Mouse (Mus musculus): ENCODE results near the gene Nexn.
A peak's percentile ranks its signal among the peaks of the same experiment; 100 is the strongest.
"Not testable (repeated sequence)": the region's sequence is repeated elsewhere in the genome, so short reads cannot be mapped to it uniquely, and the experiment has no call there.

Nexn gene

DNA sequence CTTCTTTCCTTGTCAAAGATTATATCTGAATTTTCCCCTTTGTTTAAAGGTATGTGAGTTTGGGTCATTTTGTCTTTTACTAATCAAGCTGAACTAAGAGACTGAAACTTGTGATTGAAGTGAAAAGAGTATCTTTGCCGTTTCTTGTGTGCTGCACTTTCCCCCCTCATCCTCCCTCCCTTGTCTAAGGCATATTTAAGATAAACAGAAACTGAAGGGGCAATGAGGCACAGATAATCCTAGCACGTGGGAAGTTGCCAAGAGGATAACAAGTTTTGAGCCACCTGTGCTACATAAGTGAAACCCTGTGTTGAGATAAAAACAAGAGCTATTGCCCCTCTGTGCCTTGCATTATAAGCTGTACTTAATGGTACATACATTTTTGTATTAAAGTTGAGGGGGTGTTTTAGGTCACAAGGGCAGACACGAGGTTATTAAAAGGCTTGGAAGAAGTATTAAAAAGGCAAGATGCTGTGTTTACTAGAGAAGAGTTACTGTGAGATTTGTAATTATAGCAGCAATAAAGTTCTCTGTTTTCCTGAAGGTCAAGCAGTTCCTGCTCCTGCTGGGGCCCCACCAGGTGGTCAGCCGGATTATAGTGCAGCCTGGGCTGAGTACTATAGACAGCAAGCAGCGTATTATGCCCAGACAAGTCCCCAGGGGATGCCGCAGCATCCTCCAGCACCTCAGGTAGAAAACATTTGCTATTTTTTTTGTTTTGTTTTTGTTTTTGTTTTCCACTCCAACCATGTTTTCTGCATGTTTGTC lies 34.6 kb downstream of the Nexn start:
- no peak for DNase-seq

DNA sequence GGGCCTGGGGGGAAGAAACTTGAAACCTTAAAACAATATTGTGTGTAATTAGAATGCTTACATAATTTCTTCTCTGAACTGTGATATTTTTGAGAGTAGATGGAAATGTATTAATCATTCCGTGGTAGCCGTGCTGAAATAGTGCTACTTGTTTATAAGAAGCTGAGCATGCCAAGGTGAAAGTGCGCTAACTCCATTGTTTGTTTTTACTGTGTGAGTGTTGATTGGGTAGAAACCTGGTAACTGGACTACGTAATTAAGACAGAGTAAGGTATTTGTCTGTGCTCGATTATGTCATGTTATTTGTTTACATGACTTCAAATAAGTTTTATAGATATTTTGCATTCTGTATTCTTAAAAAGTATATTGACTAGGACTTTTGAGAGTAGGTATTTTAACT lies 36.9 kb downstream of the Nexn start:
- no peak for DNase-seq

DNA sequence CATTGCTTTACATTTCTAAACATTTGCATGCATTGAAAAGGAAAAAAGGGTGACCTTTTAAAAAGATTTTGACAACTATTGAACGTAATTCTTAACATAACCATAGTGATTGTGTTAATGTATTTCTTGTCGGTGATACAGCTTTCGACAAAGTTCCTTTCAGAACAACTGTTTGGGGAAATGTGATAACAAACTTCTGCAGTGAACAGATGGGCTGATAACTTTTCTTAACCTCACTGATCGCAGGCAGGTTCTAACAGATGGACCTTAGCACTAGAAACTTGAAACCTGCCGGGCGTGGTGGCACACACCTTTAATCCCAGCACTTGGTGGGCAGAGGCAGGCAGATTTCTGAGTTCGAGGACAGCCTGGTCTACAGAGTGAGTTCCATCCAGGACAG lies 37.3 kb downstream of the Nexn start:
- DNase-seq, result no peak

GRCm38 (mm10) chr3:152225906-152226305 lies 40.2 kb downstream of the Nexn start:
- DNase-seq, result no peak

DNA sequence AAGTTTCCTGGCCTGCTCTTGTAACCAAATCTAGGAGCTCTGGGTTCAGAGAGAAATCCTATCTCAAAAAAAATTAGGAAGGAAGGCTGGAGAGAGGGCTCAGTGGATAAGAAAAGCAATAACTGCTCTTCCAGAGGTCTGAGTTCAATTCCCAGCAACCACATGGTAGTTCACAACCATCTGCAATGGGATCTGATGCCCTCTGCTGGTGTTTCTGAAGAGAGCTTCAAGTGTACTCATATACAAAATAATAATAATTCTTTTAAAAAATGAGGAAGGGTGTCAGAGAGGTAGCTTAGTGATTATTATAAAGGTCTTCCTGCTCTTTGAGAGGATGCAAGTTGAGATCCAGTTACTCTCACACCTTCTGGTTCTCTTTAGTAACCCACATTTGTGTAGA lies 41.2 kb downstream of the Nexn start:
- DNase-seq, result no peak

DNA sequence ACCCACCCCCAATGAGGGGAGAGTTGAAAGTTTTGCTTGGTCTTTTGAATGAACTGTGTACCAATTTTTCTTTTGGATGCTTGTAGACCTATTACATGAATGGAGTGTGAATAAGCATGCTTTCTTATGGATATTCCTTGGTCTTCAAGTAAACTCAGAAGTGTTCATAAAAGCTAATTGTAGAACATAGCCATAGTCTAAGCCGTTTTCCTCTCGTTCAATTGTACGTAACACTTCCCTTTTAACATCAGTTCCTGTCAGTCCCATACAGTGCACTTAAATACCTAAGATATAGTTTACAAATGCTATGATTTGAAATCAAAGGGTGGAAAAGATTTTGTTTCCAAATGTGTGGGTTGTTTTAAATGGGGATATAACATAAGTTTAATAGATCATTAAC lies 52.7 kb downstream of the Nexn start:
- DNase-seq, result no peak

- DNase-seq, result no peak
Observed at GRCm38 (mm10) chr3:152211731-152212279, 54.3 kb downstream of the Nexn start.

DNA sequence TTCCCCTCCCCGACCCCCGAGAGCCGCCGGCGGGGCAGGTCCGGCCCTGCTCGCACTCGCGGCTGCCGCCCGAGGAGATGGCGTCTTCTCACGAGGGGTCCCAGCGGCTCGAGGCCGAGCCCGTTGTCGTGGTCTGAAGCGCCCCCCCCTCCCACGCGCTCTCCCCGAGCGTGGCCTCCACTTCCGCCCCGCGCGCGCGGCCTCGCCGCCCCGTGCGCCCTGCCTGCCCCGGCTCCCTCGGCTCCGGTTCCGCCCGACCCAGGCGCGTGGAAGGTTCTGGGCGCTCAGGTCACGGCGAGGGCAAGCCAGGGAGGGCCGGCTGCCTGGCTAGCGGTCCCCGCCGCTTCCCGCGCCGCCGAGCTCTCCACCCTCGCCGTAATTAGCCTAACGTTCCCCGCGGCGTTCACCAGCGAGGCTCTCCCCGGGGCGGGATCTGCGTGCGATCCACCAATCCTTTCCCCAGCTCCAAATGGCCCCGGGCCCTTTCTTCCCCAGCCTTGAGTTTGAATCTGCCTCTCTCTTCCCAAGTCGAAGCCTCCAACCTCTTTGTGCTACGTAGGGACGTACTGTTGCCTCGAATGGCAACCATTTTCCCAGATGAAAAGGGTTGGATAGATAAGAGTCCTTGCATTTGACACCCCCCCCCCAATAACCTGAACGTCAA lies 55.3 kb downstream of the Nexn start:
- DNase-seq, result peak; percentile 66

- peak; percentile 100 for DNase-seq
Observed at GRCm38 (mm10) chr3:152209967-152210634, 56.0 kb downstream of the Nexn start, which contains the start of the genes Dnajb4 and Fubp1. Gene Dnajb4 (minus strand): TSS chr3:152210302. Gene Fubp1 (plus strand): TSS chr3:152210422.

- peak; percentile 31 for DNase-seq
Observed at GRCm38 (mm10) chr3:152209177-152209966, 56.8 kb downstream of the Nexn start.

DNA sequence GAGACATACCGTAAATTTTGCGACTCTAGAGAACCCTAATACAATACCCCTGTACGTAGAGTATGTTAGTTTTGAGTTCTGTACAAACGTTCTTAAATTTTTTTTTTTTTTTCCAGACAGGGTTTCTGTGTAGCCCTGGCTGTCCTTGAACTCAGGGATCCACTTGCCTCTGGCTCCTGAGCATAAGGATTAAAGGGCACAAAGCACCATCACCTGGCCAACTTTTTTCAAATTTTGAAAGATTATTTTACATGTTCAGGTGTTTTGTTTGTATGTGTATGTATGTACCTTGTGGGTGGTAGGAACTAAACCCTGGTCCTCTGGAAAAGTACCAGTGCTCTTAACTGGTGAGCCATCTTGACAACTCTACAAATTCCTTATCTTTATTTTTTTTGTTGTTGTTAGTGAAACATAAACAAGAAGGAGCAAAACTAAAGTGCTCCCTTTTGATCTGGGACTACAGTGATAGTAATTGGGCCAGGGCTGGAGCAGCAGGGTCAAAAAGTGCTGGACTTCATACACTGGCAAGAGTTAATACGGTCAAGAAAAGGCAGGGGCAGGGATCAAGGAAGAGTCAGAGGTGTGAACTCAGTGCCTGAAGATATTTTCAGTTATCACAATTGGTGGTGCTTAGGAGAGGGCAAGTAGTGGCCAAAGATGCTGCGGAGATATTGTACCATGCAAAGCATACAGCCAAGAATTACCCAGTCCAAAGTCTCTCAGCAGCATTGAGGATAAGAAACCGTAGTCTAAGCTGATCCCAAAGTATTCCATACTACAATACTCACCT lies 57.9 kb downstream of the Nexn start:
- no peak for DNase-seq

GRCm38 (mm10) chr3:152207156-152207555 lies 59.0 kb downstream of the Nexn start:
- no peak for DNase-seq

DNA sequence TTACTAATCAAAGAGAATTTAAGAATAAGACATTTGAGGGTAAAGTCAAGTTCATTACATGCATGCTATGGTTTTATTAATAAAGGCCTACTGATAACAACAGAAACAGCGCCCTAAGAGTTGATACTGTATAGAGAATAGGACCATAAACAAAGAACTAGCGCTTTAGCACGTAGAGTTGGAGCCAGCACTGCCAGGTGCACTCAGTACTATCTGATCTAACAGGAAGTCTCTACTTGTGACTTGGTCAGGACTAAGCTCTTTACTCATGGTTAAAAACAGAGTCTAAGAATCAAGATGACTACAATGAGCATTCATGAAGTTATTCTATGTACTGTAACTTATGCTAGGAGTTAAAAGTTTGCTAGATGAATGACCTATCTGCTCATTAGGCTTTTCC lies 61.6 kb downstream of the Nexn start:
- no peak for DNase-seq

- no peak for DNase-seq
Observed at GRCm38 (mm10) chr3:152203996-152204395, 62.2 kb downstream of the Nexn start.

GRCm38 (mm10) chr3:152203411-152203810 lies 62.7 kb downstream of the Nexn start:
- DNase-seq, result no peak

DNA sequence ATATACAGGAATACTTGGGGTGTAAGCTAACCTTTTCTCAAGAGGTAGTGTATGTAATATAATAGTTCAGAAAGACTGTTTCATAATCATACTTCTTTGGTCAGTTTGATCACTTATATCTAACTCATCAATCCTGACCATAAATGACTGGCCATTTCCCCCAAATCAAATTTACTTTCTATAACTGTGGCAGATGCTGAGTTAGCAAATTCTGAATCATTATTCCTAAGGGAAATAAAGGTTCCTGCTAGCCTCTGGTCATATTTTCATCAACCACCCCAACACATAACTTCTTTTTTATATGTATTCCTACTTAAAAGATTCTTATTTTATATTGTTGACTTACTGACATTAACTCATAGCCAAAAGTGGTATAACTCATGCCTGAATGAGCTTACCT lies 63.2 kb downstream of the Nexn start:
- no peak for DNase-seq

DNA sequence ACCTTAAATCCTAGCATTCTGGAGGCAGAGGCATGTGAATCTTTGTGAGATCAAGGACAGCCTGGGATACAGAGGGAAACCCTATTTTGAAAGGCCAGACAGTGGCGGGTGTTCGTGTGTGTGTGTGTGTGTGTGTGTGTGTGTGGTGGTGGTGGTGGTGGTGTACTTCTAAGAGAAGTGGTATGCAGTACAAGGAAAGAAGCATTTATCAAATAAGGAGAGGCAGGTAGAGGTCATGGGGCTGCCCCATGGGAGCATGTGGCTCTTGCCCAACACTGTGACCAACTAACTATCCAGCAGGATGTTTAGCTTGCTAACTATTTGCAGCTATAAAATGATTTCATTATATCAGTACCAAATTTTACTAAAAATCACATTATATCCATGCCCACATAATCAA lies 64.5 kb downstream of the Nexn start:
- no peak for DNase-seq

GRCm38 (mm10) chr3:152201181-152201580 lies 65.0 kb downstream of the Nexn start:
- no peak for DNase-seq

GRCm38 (mm10) chr3:152199125-152199524 lies 67.0 kb downstream of the Nexn start:
- no peak for DNase-seq

- DNase-seq, result not testable (repeated sequence)
Observed at GRCm38 (mm10) chr3:152197246-152197645, 68.9 kb downstream of the Nexn start.

- DNase-seq, result peak; percentile 74
Observed at GRCm38 (mm10) chr3:152193635-152194097, 72.5 kb downstream of the Nexn start.

GRCm38 (mm10) chr3:152193177-152193576 lies 73.0 kb downstream of the Nexn start:
- no peak for DNase-seq
